Comparison of ENCODE assay signal across 9 mouse cellular contexts in the genomic region with DNA sequence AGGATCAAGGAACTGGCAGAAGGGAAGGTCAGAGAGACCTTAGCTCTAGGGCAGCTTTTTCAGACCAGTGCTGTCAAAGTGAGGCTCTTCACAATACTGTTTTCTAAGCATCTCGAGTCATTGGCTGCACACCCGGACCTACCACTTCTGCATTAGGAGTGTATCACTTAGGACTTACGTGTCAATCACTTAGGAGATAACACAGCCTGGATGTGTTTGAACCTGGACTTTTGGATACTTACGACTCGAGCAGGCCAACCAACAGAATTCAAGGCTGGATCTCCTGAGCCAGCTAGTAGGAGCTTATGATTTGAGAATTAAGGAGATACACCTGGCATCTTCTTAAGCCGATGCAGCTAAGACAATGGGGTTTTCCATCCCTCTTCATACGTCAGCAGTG.
"Had no signal": no experiment of that assay in that cellular context is flagged by ENCODE, and none has a peak within 500 bp of the region (broad histone marks: within the 10 kb centered on the region; RNA-seq: fewer than 3 reads in every experiment).

No protein-coding gene starts in this region.

- DNase-seq: gastrocnemius, adult 2 months; gastrocnemius, postnatal 10 days; gastrocnemius, postnatal 25 days; heart, adult 2 months; heart, postnatal 10 days; heart, postnatal 4 days; kidney, postnatal 10 days; left cerebral cortex, postnatal 4 days; lung, adult 18-20 months had no signal
